Mouse (Mus musculus) retina, postnatal 7 days (tissue): ENCODE measurements around the gene Rmi2.
"Not testable (repeated sequence)": the region's sequence is repeated elsewhere in the genome, so short reads cannot be mapped to it uniquely, and the experiment has no call there.

Experiments used
- DNase-seq: peaks from one replicate; pipeline ENCODE4 v3.0.0-alpha.2; 2012; ENCODE audit warnings: low read depth, low spot score

Rmi2 gene

DNA sequence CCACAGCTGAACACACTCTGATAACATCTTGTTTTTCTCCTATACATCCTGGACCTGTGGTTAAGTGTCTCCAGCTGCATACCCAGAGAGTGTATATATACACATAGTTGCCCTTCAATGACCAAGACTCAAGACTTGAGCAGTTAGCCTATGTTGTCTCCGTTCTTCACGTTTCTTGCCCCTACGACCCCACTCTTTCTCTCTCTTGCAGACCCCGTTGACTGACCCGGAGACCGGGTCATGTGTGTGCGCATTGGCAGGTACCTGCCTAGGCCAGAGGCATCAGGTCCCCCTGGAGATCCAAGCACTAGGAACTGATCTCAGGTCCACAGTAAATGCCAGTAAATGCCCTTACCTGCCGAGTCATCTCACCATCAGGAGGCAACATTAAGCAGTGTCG is 7.6 kb upstream of the Rmi2 start:
- DNase-seq = no peak

DNA sequence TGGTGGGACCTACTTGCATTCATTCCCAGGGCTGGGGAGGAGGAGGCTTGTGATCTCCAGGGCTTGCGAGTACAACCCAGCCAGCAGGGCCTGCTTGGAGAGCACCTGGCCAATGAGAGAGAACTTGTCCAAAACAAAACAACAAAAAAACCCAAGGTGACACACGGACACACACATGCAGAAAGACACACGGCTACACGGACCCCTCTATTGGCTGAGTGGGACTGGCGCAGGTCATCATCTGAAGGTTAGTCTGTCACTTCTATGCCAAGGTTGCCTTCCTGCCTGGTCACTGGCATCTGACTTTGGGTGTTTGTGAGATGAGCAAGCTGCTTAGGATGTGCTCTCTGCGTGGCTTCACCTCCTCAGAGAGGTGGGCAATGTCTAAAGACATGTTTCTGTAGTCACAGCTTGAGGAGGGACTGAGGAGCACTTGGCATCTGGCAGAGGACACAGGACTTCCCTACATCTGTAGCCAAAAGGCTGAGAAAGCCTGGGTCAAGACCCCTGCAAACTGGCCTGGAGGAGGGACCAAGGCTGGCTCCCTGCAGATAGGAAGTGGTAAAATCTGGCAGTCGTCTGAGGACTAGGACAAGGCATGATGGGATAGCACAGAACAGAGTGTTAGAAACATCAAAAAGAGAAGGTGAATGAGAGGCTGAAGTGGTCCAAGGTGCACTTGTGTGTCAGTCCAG is 6.9 kb upstream of the Rmi2 start:
- DNase-seq = no peak

DNA sequence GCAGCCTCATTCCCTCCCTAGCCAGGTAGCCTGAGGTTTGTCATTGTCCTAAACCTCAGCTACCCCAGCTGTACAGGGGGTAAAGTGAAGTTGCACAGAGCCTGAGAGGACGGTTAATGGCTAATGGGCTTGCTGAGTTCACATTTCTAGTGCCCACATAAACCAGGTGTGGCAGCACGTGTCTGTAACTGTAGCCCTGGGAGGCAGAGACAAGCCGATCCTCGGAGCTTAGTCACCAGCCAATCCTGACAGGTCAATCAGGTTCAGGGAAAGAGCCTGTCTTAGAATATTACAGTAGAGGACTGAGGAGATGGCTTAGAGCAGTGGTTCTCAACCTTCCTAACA is 6.4 kb upstream of the Rmi2 start:
- no peak for DNase-seq

DNA sequence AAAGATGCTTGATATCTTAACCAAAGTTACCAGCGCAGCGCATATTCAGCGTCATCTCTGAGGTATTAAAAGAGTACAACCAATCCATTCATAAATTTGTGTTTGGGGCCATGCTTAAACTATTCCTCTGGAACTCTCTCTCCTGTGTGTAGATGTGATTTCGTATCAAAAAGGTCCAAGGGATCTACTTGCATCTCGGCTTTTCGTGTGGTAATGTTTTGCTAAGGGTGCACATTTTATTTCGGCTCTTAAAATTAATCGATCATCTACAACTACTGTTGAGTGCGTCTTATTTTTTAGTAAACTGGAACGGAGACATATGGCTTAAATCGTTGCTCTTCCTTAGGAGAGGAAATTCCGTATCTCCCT is 333 bp upstream of the Rmi2 start:
- DNase-seq = no peak

DNA sequence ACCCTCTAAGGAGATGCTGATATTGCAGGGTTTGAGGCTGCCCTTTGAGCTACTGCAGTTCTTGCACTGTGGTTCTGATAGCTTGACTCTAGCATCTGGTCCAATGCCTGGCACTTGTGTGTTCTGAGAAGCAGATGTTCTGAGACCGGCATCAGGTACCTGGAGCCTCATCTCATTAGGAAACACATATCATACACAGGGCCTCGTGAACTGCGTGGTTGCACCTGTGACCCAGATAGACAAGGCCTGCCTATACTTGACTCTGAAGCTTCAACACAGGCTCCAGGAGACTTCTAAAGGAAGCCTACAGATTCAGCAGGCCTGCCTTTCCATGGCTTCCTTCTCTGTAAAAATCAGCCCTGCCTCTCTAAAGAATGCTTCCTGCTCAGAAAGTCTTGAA is 1.5 kb downstream of the Rmi2 start:
- no peak for DNase-seq

DNA sequence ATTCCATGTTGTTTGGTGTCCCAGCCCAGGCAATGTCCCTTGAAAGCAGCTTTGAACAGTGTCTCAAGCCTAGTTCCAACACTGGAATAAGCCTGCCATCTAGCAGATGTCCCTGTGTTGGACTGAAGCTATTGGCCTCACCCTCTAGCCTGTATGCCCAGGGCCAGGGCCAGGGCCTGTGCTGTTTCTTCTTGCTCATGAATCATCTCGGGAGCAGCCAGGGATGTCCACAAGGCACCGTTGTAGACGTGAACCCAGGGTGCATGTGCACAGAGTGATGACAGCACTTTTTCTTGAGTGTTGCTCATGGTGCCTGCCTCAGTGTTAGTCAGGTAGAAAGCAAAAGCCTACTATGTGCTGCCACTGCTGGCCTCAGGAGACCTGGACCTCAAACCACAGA is 2.4 kb downstream of the Rmi2 start:
- DNase-seq = no peak

DNA sequence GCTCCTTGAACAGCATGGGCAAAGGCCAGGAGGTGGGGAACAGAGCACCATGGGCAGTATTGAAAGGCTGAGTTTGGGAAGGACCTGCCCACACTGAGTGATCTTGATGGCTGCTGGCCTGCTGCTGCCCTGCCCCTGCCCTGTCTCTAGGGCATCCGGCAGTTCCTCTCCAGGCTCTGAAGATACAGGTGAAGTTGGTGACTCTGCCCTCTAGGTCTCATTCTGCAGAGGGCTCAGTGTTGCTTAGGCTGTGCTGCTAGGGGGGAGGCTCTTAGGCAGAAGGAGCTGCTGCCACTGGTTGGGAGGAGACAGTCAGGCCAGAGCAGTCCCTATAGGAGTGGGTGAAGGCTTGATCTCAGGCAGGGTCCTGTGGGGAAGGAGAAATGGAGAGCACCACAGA is 3.0 kb downstream of the Rmi2 start:
- no peak for DNase-seq

DNA sequence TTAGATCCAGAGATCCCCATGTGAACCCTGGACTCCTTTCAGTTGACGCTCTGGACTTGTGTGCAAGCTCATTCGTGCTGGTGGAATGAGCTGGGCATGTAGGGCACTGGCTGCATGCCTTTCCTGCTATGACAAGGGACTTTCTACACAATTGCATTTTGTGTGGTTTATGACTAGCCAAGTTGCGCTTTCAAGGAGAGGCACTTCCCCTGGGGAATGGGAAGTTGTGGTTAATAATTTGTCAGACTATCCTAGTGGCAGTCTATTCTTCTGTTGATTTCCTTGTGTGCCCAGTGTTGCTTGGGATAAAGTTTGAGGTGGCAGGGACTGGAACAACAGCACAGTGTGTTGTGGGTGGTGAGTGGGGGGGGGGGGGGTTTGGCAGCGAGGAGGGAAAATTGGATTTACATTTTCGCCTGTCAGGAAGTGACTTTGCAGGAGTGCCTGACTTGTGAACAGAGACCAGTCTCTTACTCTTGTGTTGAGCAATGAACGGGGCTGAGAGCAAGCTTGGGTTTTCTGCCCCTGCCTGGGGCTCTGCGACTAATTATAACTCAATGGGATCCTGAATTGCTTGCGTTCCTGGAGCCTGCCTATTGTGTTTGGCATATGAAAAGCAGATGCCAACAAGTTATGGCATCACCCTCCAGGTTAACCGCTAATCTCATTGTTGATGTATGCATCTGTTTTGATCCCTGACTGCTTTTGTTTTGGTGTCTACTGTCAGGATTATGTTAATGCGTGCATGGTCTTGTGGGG is 3.8 kb downstream of the Rmi2 start:
- DNase-seq = no peak

DNA sequence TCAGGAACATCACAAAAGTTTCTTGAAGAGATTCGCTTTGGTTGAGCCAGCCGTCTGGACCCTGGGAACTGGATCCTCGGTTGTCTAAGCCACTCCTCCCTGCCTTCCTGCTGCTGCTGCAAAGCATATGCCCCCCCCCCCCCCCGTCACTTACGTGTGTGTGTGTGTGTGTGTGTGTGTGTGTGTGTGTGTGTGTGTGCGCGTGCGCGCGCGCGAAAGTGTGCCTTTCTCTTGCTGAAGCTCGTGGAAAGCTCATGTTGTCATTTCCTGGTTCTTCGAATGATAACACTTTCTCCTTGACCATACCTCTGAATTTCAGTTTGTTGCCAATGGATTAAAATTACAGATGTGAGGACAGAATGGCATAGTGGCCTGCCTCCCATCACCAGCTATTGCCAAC is 5.2 kb downstream of the Rmi2 start:
- DNase-seq = no peak

DNA sequence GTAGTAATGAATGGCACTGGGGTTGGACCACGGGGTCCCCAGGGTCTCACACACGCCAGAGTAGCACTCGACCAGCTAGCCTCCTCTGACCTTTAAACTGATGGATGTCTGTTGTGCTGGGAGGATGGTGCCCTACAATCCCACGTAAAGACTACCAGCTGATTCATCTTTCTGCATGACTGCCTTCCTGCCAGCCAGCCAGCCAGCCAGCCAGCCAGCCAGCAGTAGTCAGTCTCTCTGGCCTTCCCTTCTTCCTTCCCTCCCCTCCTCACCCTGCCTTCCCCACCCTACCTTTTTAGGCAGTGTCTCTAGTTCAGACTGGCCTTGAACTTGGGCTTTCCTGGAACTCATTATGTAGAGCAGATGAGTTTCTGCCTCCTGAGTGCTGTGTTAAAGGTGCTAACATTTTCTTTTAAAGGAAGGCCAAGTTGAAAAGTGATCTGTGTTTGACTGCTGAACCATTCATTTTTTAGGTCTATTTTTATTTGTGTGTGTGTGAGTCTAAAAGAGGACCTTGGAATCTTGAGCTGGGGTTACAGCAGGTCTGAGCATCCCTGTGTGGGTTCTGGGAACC is 7.5 kb downstream of the Rmi2 start:
- no peak for DNase-seq

DNA sequence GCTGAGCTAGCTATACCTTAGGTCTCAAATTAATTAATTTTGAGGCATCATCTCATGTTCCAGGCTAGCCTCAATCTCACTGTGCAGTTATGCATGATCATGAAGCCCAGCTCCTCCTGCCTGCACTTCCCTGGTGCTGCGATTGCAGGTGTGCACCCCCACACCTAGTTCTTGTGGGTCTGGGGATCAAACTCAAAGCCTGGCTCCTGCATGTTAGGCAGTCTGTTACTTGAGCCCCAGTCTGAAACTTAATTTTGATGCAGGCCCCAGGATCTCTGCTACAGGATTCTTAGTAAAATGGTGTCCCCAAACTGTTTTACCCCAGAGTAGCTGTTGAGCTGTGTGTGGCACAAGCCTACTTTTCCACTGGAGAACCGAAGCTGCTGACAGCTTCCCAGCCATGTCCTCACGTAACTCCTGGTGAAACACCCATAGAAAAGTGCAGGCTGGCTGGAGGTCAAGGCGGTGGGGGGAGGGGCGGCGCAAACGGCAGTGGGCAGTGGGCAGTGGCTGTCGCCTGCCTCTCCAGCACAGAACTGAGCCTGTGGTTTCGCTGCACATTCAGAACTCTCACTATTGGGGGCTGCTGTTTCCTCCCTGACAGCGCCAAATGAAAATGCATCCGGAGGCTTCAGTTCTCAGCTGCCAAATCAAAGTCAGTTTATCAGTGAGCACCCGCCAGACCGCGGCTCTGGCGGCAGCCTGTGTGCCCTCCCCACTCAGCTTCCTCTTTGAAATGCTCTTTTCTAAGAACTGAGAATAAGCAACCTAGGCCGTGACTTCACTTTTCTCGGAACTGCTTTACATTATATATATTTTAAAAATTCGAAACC is 8.8 kb downstream of the Rmi2 start:
- DNase-seq = no peak

DNA sequence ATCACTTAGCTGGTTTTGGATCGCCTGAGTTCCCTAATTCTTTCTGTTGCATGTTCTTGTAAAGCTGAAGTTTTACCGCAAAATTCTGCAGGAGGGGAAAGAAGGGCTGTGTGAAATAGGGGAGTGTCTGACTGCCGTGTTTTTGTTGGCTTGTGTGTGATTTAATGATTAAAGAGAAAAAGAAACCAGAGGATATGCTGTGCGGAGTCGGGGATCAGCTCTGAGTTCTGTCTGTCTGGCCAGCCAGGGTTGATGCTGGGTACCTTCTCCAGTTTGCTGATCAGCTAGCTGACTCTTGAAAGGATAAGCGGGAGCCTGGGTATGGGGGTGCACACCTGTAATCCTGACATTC is 9.4 kb downstream of the Rmi2 start:
- no peak for DNase-seq

DNA sequence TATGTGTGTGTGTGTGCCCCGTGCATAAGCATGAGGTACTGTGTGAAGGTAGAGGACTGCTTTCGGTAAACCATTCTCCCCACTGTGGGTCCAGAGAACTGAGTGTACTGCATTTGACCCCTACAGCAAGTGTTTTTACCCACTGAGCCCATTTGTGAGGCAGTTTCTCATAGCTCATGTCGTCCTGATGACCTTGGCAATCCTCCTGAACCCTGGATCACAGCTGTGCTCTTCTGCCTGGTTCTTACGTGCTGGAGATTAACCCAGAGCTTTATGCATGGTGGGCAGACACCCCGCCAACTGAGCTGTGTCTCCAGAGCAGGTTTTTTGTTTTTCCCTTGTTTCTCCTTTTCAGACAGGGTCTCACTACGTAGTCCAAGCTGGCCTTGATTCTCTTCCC is 11.1 kb downstream of the Rmi2 start:
- no peak for DNase-seq

DNA sequence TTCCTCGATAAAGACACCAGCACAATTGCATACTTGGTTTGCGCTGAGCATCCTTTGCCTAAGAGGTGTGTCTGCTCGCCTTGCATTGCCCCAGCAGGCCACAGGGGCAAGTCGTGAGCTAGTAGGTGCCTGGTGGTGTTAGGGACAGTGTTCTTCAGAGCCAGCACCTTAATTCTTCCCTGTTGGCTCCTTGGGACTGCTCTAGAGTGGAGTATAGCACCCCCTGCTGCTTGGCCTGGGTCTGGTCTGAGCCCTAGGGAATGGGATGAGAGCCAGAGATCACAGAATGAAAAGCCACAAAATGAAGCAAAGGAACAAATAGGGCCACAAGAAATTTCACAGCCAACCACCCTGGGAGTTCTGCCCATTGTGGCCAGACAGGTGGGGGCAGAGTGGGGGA is 11.6 kb downstream of the Rmi2 start:
- DNase-seq = peak; percentile 13

DNA sequence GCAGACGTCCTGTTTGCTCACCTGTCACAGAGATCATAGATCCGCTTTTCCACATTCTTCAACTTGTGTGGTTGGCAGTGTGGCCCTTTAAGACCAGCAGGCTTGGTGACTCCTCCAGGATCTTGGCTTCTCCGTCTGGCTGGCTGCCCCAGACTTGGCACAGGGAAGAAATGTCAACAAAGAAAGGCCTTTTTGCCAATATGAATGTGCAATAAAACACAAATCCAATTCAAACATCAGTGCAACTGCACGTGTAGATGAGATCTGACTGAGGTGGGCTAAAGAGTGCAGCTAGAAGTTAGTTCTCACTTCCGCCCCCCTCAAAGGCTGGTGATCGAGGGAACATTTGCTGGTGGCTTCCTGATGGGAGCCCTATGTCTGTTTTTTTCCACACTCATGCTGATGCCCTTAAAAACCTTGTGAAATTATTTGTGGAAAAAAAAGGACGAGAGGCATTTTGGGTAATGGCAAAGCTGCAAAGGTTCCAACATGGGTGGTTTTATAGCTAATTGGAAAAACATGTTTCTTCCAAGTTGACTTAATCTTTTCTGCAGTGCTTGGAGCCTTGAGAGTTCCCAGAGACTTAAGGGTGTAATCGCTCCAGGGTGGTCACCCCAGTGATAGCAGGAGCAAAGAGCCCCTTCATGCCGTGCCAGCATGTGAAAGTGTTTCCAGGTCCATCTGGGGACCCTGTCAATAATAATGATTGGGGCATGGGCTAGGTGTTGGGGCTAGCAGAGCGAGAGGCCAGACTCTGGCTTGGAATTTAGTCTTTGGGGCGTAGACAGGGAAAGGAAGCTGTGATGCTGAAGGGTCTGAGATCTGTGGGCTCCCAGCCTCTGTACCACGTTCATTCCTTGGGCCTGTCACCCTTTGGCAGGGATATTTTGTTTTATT is 15.4 kb downstream of the Rmi2 start:
- no peak for DNase-seq

DNA sequence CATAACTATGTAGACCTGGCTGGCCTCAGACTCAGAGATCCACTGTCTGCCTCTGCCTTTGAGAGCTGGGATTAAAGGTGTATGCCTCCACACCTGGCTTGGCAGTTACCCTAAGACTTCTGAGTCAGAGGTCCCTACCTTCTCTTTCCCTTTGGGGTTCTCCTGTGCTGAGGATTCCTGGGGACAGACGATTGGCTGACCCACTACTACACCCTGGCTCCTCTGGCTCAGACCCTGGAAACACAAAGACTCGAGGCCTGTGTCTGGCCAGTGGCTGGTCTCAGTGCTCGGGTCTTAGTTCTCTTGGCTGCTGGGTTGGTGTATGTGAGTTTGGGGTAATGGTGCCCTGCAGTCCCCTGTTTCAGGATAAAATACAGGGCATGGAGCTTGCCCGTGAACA is 16.0 kb downstream of the Rmi2 start:
- no peak for DNase-seq

DNA sequence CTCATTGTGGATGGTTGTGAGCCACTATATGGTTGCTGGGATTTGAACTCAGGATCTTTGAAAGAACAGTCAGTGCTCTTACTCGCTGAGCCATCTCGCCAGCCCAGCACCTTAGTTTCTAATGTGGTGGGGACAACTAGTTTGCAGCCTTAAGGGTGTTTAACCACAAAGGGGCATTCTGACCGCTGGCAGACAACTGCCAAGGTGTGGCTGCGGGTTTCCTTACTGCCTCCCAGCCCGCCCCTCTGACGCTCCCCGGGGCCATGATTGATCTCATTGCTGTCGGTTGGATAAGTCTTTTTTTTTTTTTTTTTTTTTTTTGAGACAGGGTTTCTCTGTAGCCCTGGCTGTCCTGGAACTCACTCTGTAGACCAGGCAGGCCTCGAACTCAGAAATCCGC is 17.4 kb downstream of the Rmi2 start:
- not testable (repeated sequence) for DNase-seq

DNA sequence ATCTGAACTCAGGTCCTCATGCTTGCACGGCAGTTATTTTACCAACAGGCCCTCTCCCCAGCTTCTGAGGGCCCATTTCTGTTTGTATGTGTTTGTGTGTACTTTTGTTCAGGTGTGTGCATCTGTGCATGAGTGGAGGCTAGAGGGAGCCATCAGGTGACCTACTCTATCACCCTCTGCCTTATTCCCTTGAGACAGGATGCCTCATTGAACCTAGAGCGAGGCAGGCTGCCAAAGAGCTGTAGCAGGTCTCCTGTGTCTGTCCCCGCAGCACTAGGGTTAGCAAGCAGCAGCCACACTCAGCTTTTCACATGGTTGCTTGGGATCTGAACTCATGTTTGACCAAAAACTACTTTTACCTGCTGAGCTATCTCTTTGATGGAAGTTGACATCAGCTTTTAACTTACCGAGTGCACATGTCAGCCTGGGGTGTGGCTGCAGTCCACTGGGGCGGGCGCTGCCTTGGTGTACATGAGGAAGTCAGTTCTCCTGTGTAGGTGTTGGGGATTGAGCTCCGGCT is 24.9 kb downstream of the Rmi2 start:
- DNase-seq = no peak

DNA sequence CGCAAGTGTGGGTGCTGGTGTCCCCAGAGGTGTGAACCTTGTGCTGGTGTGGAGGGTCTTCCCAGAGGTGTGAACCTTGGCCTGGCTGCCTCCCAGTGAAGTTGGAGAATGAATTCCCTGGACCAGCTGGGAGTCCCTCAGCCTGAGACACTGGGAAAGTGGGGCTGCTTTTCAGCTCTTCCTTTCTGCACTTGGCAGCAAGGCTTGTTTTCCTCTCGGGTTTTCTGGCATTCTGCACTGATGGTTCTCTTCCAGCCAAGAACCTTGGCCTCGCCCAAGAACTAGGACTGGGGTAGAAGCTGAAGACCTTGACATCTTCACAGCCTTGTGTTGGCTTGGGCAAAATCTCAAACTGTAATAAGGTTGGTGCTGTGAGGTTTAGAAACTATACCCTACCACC is 26.5 kb downstream of the Rmi2 start:
- DNase-seq = no peak

DNA sequence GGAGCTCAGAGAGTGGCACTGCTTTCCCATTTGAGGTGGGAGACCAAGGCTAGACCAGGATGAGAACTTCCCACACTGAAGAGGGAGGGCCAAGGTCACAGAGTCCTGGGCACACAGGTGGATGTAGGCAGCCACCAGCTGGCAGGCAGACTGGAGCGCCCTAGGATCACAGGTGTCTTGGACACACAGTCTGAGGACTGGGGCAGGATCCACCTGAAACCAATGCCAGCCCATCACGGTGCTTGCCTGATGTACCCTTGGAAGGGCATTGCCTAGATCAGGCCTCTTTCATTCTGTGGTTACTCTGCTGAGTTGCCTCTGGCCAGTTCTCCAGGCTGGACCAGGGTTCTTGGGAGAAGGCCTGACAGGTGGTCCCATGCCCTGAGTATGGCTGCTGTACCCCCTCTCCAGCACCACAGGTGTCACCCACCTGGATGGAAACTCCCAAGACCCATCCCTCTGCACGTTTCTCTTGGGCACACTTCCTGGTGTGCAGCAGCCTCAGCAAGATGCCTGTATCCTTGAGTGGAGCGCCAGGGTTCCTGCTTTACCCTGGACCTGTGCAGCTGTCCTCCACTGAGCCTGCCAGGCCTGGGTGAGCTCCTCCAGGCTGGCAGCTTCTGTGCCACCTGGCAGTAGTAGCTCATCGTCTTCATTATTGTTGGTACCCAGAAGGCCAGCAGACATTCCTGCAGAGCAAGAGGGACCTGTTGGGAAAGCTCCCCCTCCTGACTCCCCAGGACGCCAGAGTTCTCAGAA is 30.2 kb downstream of the Rmi2 start:
- DNase-seq = no peak

DNA sequence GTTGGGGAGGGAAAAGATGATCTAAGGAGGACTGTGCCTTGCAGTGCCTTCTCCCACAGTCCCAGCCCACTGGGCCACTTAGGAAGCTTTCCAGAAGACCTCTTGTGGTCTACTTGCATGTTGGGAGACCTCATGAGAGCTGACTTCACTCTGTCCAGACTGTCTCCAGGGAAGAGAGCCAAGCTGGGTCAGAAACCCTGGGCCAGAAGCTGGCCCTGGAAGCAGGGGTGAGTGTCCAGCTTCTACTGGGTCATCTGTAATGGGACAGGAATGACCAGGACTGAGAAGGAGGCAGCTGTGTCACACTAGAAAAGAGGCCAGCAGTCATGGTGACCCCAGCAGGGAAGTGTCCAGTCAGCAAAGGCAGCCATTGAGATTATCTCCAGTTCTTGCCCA is 30.7 kb downstream of the Rmi2 start:
- DNase-seq = no peak
